Mouse (Mus musculus): ENCODE results near the gene Fcer1g.

DNA sequence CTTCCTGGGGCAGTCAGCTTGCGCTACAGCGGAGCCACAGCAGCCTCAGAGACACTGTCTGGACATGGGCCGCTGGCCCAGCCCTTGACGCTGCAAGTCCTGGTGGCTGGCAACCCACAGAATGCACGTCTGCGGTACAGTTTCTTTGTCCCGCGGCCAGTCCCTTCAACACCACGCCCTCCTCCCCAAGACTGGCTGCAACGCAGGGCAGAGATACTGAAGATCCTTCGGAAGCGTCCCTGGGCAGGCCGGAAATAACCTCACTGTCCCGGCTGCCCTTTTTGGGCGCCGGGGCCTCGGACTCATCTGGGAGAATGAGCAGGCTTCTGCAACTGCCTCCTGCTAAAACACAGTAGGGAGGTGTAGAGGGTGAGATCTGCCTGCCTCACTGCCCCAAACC lies 24.8 kb upstream of the Fcer1g start:
- TF ChIP-seq CTCF (IDR thresholded peaks at IDR 0.05; ENCODE audit: low read depth) = no peak
- TF ChIP-seq EP300 (IDR thresholded peaks at IDR 0.05; ENCODE audit: low read depth) = no peak
